Mouse (Mus musculus): ENCODE data around the gene S1pr3.

Gene S1pr3

GRCm38 (mm10) chr13:51374026-51374807, 34.2 kb upstream of the S1pr3 start:
- Histone ChIP-seq H3K36me3 (ENCODE audit: insufficient read depth, low read length) (no peaks in the 10 kb centered on the region), H3K4me1 (replicated peaks; ENCODE audit: low read depth, low read length) (peaks cover 21% of the 10 kb centered on the region), H3K4me3 (replicated peaks; ENCODE audit: low read length) (no peak overlapping the region), H3K9me3 (ENCODE audit: low read length) (no peaks in the 10 kb centered on the region), H3K27me3 (ENCODE audit: insufficient read depth, low read length) (peaks cover 2% of the 10 kb centered on the region; the same call in 1 of the 2 replicates)
- no peak for TF ChIP-seq CTCF (conservative IDR thresholded peaks at IDR 0.05; ENCODE audit: low read length)
- no peak for TF ChIP-seq NANOG (IDR thresholded peaks at IDR 0.05; ENCODE audit: borderline replicate concordance, low read length)
- TF ChIP-seq POU5F1 (IDR thresholded peaks at IDR 0.05; ENCODE audit: borderline replicate concordance, low read length) = no peak

GRCm38 (mm10) chr13:51378126-51378525, 30.3 kb upstream of the S1pr3 start:
- Histone ChIP-seq H3K4me3 (replicated peaks; ENCODE audit: low read length) (no peak overlapping the region), H3K4me1 (replicated peaks; ENCODE audit: low read depth, low read length) (peaks cover 44% of the 10 kb centered on the region), H3K36me3 (ENCODE audit: insufficient read depth, low read length) (no peaks in the 10 kb centered on the region), H3K27me3 (ENCODE audit: insufficient read depth, low read length) (no peaks in the 10 kb centered on the region), H3K9me3 (ENCODE audit: low read length) (peaks cover 7% of the 10 kb centered on the region)
- TF ChIP-seq CTCF (conservative IDR thresholded peaks at IDR 0.05; ENCODE audit: low read length) = no peak
- TF ChIP-seq NANOG (IDR thresholded peaks at IDR 0.05; ENCODE audit: borderline replicate concordance, low read length) = 0 out of 2 replicates have a peak, but pooled peaks have one; percentile 23

GRCm38 (mm10) chr13:51379596-51379995, 28.8 kb upstream of the S1pr3 start:
- Histone ChIP-seq H3K4me1 (replicated peaks; ENCODE audit: low read depth, low read length) (peaks cover 40% of the 10 kb centered on the region), H3K4me3 (replicated peaks; ENCODE audit: low read length) (0 out of 2 replicates have a peak overlapping the region, but pooled peaks have one; percentile 13), H3K27me3 (ENCODE audit: insufficient read depth, low read length) (no peaks in the 10 kb centered on the region), H3K36me3 (ENCODE audit: insufficient read depth, low read length) (no peaks in the 10 kb centered on the region), H3K9me3 (ENCODE audit: low read length) (peaks cover 8% of the 10 kb centered on the region)
- no peak for TF ChIP-seq NANOG (IDR thresholded peaks at IDR 0.05; ENCODE audit: borderline replicate concordance, low read length)
- TF ChIP-seq CTCF (conservative IDR thresholded peaks at IDR 0.05; ENCODE audit: low read length) = no peak
- TF ChIP-seq POU5F1 (IDR thresholded peaks at IDR 0.05; ENCODE audit: borderline replicate concordance, low read length) = no peak

GRCm38 (mm10) chr13:51381498-51381897, 26.9 kb upstream of the S1pr3 start:
- Histone ChIP-seq H3K36me3 (ENCODE audit: insufficient read depth, low read length) (no peaks in the 10 kb centered on the region), H3K9me3 (ENCODE audit: low read length) (peaks cover 8% of the 10 kb centered on the region), H3K4me3 (replicated peaks; ENCODE audit: low read length) (no peak overlapping the region), H3K4me1 (replicated peaks; ENCODE audit: low read depth, low read length) (peaks cover 40% of the 10 kb centered on the region), H3K27me3 (ENCODE audit: insufficient read depth, low read length) (no peaks in the 10 kb centered on the region)
- TF ChIP-seq NANOG (IDR thresholded peaks at IDR 0.05; ENCODE audit: borderline replicate concordance, low read length) (no peak), CTCF (conservative IDR thresholded peaks at IDR 0.05; ENCODE audit: low read length) (no peak), POU5F1 (IDR thresholded peaks at IDR 0.05; ENCODE audit: borderline replicate concordance, low read length) (no peak)

- H3K9me3 ChIP-seq (ENCODE audit: low read length) = peaks cover 8% of the 10 kb centered on the region
- peaks cover 17% of the 10 kb centered on the region for H3K4me1 ChIP-seq (replicated peaks; ENCODE audit: low read depth, low read length)
- H3K27me3 ChIP-seq (ENCODE audit: insufficient read depth, low read length) = no peaks in the 10 kb centered on the region
- no peak overlapping the region for H3K4me3 ChIP-seq (replicated peaks; ENCODE audit: low read length)
- H3K36me3 ChIP-seq (ENCODE audit: insufficient read depth, low read length) = no peaks in the 10 kb centered on the region
- no peak for TF ChIP-seq NANOG (IDR thresholded peaks at IDR 0.05; ENCODE audit: borderline replicate concordance, low read length)
- no peak for TF ChIP-seq CTCF (conservative IDR thresholded peaks at IDR 0.05; ENCODE audit: low read length)
These were observed 23.5 kb upstream of the S1pr3 start for GRCm38 (mm10) chr13:51384899-51385298.

GRCm38 (mm10) chr13:51387908-51388307, 20.5 kb upstream of the S1pr3 start:
- no peak for TF ChIP-seq CTCF (conservative IDR thresholded peaks at IDR 0.05; ENCODE audit: low read length)
- no peak for TF ChIP-seq POU5F1 (IDR thresholded peaks at IDR 0.05; ENCODE audit: borderline replicate concordance, low read length)
- no peak for TF ChIP-seq NANOG (IDR thresholded peaks at IDR 0.05; ENCODE audit: borderline replicate concordance, low read length)
- Histone ChIP-seq H3K36me3 (ENCODE audit: insufficient read depth, low read length) (no peaks in the 10 kb centered on the region), H3K4me1 (replicated peaks; ENCODE audit: low read depth, low read length) (no peaks in the 10 kb centered on the region; the same call in none of the 2 replicates), H3K4me3 (replicated peaks; ENCODE audit: low read length) (no peak overlapping the region), H3K9me3 (ENCODE audit: low read length) (peaks cover 15% of the 10 kb centered on the region), H3K27me3 (ENCODE audit: insufficient read depth, low read length) (no peaks in the 10 kb centered on the region)

GRCm38 (mm10) chr13:51390398-51390797, 18.0 kb upstream of the S1pr3 start:
- H3K27me3 ChIP-seq (ENCODE audit: insufficient read depth, low read length) = no peaks in the 10 kb centered on the region
- H3K9me3 ChIP-seq (ENCODE audit: low read length) = peaks cover 34% of the 10 kb centered on the region
- H3K4me1 ChIP-seq (replicated peaks; ENCODE audit: low read depth, low read length) = no peaks in the 10 kb centered on the region; the same call in 1 of the 2 replicates
- no peak overlapping the region for H3K4me3 ChIP-seq (replicated peaks; ENCODE audit: low read length)
- H3K36me3 ChIP-seq (ENCODE audit: insufficient read depth, low read length) = no peaks in the 10 kb centered on the region
- TF ChIP-seq NANOG (IDR thresholded peaks at IDR 0.05; ENCODE audit: borderline replicate concordance, low read length) (no peak), POU5F1 (IDR thresholded peaks at IDR 0.05; ENCODE audit: borderline replicate concordance, low read length) (no peak), CTCF (conservative IDR thresholded peaks at IDR 0.05; ENCODE audit: low read length) (no peak)

- no peaks in the 10 kb centered on the region for H3K36me3 ChIP-seq (ENCODE audit: insufficient read depth, low read length)
- TF ChIP-seq NANOG (IDR thresholded peaks at IDR 0.05; ENCODE audit: borderline replicate concordance, low read length) (no peak), POU5F1 (IDR thresholded peaks at IDR 0.05; ENCODE audit: borderline replicate concordance, low read length) (no peak), CTCF (conservative IDR thresholded peaks at IDR 0.05; ENCODE audit: low read length) (no peak)
- H3K4me3 ChIP-seq (replicated peaks; ENCODE audit: low read length) = no peak overlapping the region
- H3K27me3 ChIP-seq (ENCODE audit: insufficient read depth, low read length) = no peaks in the 10 kb centered on the region
- peaks cover 37% of the 10 kb centered on the region for H3K9me3 ChIP-seq (ENCODE audit: low read length)
- no peaks in the 10 kb centered on the region; the same call in 1 of the 2 replicates for H3K4me1 ChIP-seq (replicated peaks; ENCODE audit: low read depth, low read length)
These were observed 17.0 kb upstream of the S1pr3 start for GRCm38 (mm10) chr13:51391359-51391916.
